Mouse (Mus musculus) gastrocnemius, adult 2 months (tissue): Measurements from ENCODE around the gene Gm27021. TPM values are rescaled to one million over a fixed set of nuclear protein-coding genes. Genes with fewer than 3 reads are reported as not detected.

Experiments
- DNase-seq: peaks from one replicate; pipeline ENCODE4 v3.0.0; 2022
- H3K27ac ChIP-seq: fragments of 200-600 bp; 2 replicates; pipeline ENCODE4 v1.8.1; 2022; ENCODE audit warnings: mild to moderate bottlenecking
- H3K4me3 ChIP-seq: fragments of 200-600 bp; 2 replicates; pipeline ENCODE4 v1.8.1; 2022; ENCODE audit warnings: mild to moderate bottlenecking, moderate library complexity
- CTCF ChIP-seq: fragments of 200-600 bp; IDR thresholded peaks from 2 replicates; pipeline ENCODE4 v1.8.1; 2022; ENCODE audit warnings: antibody characterized with exemption, mild to moderate bottlenecking, moderate library complexity
- intact Hi-C: fragments of 180-260 bp; cut with DNase I; formaldehyde crosslinking; loops from one replicate; pipeline ENCODE4 v1.15.1; 2025
- total RNA-seq, 2 experiments: library from RNA; stranded (reverse); gene quantifications; 2 replicates each; pipeline ENCODE4 v1.2.3; 2021

Gene Gm27021
- total RNA-seq, 2 experiments from 2014 or later = not detected

GRCm38 (mm10) chr8:120563851-120564837 is 103.7 kb downstream of the Gm27021 start:
- H3K4me3 ChIP-seq = peak overlapping the region; percentile 42
- TF ChIP-seq CTCF = no peak; the same call in 1 of the 2 replicates
- peak overlapping the region; percentile 71 for H3K27ac ChIP-seq
- DNase-seq = peak; percentile 87
- intact Hi-C loops = no loop called here

GRCm38 (mm10) chr8:120563348-120563724 is 104.5 kb downstream of the Gm27021 start:
- intact Hi-C loops = no loop called here
- H3K4me3 ChIP-seq = peak overlapping the region; percentile 42
- no peak for TF ChIP-seq CTCF
- H3K27ac ChIP-seq = peak overlapping the region; percentile 71
- DNase-seq = no peak

- DNase-seq = no peak
- TF ChIP-seq CTCF = no peak
- intact Hi-C loops = no loop called here
- Histone ChIP-seq H3K27ac (peak overlapping the region; percentile 71), H3K4me3 (no peak overlapping the region)
Measured at GRCm38 (mm10) chr8:120562680-120563347, 105.1 kb downstream of the Gm27021 start.

- Histone ChIP-seq H3K4me3 (no peak overlapping the region), H3K27ac (peak overlapping the region; percentile 24; the same call in 1 of the 2 replicates)
- intact Hi-C loops = no loop called here
Measured at GRCm38 (mm10) chr8:120561539-120562435, 106.1 kb downstream of the Gm27021 start.

GRCm38 (mm10) chr8:120560535-120560934 is 107.3 kb downstream of the Gm27021 start:
- TF ChIP-seq CTCF = no peak
- no peak overlapping the region for H3K4me3 ChIP-seq
- intact Hi-C loops = no loop called here
- no peak for DNase-seq
- H3K27ac ChIP-seq = no peak overlapping the region

More at GRCm38 (mm10) chr8:120561539-120562435, 106.1 kb downstream of the Gm27021 start:
- DNase-seq = no peak
- TF ChIP-seq CTCF = peak; percentile 55

- DNase-seq = no peak
- TF ChIP-seq CTCF = no peak
- intact Hi-C loops = no loop called here
- 0 out of 2 replicates have a peak overlapping the region, but pooled peaks have one; percentile 1 for H3K27ac ChIP-seq
- no peak overlapping the region for H3K4me3 ChIP-seq
Measured at GRCm38 (mm10) chr8:120559654-120560053, 108.2 kb downstream of the Gm27021 start.

Other genes starting within 250 kb of the Gm27021 start
- gene Gins2, start 78.8 kb downstream of the Gm27021 start, total RNA-seq = under 1 TPM; 0.36 to 0.67 TPM
- gene 1190005I06Rik, start 20.4 kb downstream of the Gm27021 start, total RNA-seq = 1 to 10 TPM in 1 of 2 experiments, under 1 TPM in 1; 0.77 to 1.0 TPM
- 1,000 to 10,000 TPM; 1,376 to 1,812 TPM for gene Cox4i1, start 143 bp upstream of the Gm27021 start, total RNA-seq
- gene Emc8, start 494 bp upstream of the Gm27021 start, total RNA-seq = 10 to 100 TPM; 22.2 to 25.6 TPM
- gene Irf8, start 68.3 kb upstream of the Gm27021 start, total RNA-seq = 10 to 100 TPM in 1 of 2 experiments, 1 to 10 TPM in 1; 4.8 to 11.2 TPM